21 mouse cellular contexts compared by ENCODE assay signal in genomic region chr16:90128361-90128760, GRCm38 (mm10). TPM values are rescaled to one million over a fixed set of nuclear protein-coding genes. Genes with fewer than 3 reads are reported as not detected.
DNase-seq lines count a peak whose midpoint lies in the region; ATAC-seq and TF ChIP-seq lines count a peak whose summit lies in the region.
"Had no signal": no experiment of that assay in that cellular context is flagged by ENCODE, and none has a peak within 500 bp of the region (broad histone marks: within the 10 kb centered on the region; RNA-seq: fewer than 3 reads in every experiment).

No protein-coding gene starts in this region.

- H3K27me3 ChIP-seq in embryonic facial prominence, embryonic 11.5 days (ENCODE audit: control insufficient read depth, insufficient read depth, low read length), result no peaks in the 10 kb centered on the region
- no peaks in the 10 kb centered on the region for H3K27me3 ChIP-seq in embryonic facial prominence, embryonic 10.5 days (replicated peaks; ENCODE audit: low read depth, poor library complexity, severe bottlenecking)
- H3K27me3 ChIP-seq in heart, embryonic 14.5 days (ENCODE audit: control insufficient read depth, insufficient read depth, low read length), result no peaks in the 10 kb centered on the region
- H3K27me3 ChIP-seq in lung, embryonic 14.5 days (ENCODE audit: insufficient read depth, low read length), result no peaks in the 10 kb centered on the region
- H3K27me3 ChIP-seq in limb, embryonic 13.5 days, result no peaks in the 10 kb centered on the region
- H3K27me3 ChIP-seq: hindbrain, embryonic 15.5 days; liver, embryonic 12.5 days; lung, embryonic 15.5 days had no signal

- no peaks in the 10 kb centered on the region for H3K36me3 ChIP-seq in embryonic facial prominence, embryonic 11.5 days (replicated peaks; ENCODE audit: control insufficient read depth, insufficient read depth, low read depth, low read length)
- H3K36me3 ChIP-seq in embryonic facial prominence, embryonic 10.5 days (replicated peaks), result no peaks in the 10 kb centered on the region
- H3K36me3 ChIP-seq in heart, embryonic 14.5 days (ENCODE audit: control insufficient read depth, insufficient read depth, low read length), result no peaks in the 10 kb centered on the region
- no peaks in the 10 kb centered on the region for H3K36me3 ChIP-seq in lung, embryonic 14.5 days (ENCODE audit: insufficient read depth)
- H3K36me3 ChIP-seq in limb, embryonic 13.5 days, result no peaks in the 10 kb centered on the region
- H3K36me3 ChIP-seq: hindbrain, embryonic 15.5 days; liver, embryonic 12.5 days; lung, embryonic 15.5 days had no signal

- peak; percentile 32; the same call in 1 of the 2 replicates for ATAC-seq in embryonic facial prominence, embryonic 11.5 days (replicated peaks; ENCODE audit: insufficient number of reproducible peaks, low FRiP score, low TSS enrichment, low read depth)
- ATAC-seq in heart, embryonic 14.5 days (ENCODE audit: insufficient number of reproducible peaks, insufficient read depth, low FRiP score, low read depth), result no peak
- ATAC-seq in lung, embryonic 14.5 days (ENCODE audit: insufficient read depth), result 0 out of 2 replicates have a peak, but pooled peaks have one; percentile 39
- ATAC-seq in limb, embryonic 13.5 days (ENCODE audit: low FRiP score, low read depth), result peak; percentile 39; the same call in 1 of the 2 replicates
- ATAC-seq: liver, embryonic 12.5 days had no signal

- intact Hi-C loops in heart, postnatal 36 days (cut with DNase I), result no loop called here

- no peak overlapping the region for H3K4me2 ChIP-seq in embryonic facial prominence, embryonic 11.5 days (ENCODE audit: low read depth, low read length)
- peak overlapping the region; percentile 29; the same call in 1 of the 2 replicates for H3K4me2 ChIP-seq in heart, embryonic 14.5 days (ENCODE audit: low read length)
- no peak overlapping the region for H3K4me2 ChIP-seq in lung, embryonic 14.5 days
- H3K4me2 ChIP-seq in limb, embryonic 13.5 days (replicated peaks), result peak overlapping the region; percentile 30
- H3K4me2 ChIP-seq: hindbrain, embryonic 15.5 days; liver, embryonic 12.5 days; lung, embryonic 15.5 days had no signal

- H3K4me3 ChIP-seq in embryonic facial prominence, embryonic 11.5 days (ENCODE audit: low read depth, low read length), result no peak overlapping the region
- H3K4me3 ChIP-seq in embryonic facial prominence, embryonic 10.5 days, result no peak overlapping the region
- no peak overlapping the region for H3K4me3 ChIP-seq in heart, embryonic 14.5 days (ENCODE audit: control insufficient read depth in 1 of 2, insufficient read depth in 1 of 2, low read depth in 1 of 2, low read length in 2 of 2)
- no peak overlapping the region for H3K4me3 ChIP-seq in lung, embryonic 14.5 days (ENCODE audit: low read depth, low read length)
- no peak overlapping the region for H3K4me3 ChIP-seq in limb, embryonic 13.5 days
- H3K4me3 ChIP-seq: hindbrain, embryonic 15.5 days; layer of hippocampus, adult 2 months; liver, embryonic 12.5 days; lung, embryonic 15.5 days had no signal

- H3K27ac ChIP-seq in embryonic facial prominence, embryonic 11.5 days (replicated peaks; ENCODE audit: low read depth, low read length), result no peak overlapping the region
- H3K27ac ChIP-seq in embryonic facial prominence, embryonic 10.5 days (replicated peaks), result no peak overlapping the region
- H3K27ac ChIP-seq in heart, embryonic 14.5 days (replicated peaks in 1 of 2; ENCODE audit: control insufficient read depth in 1 of 2, insufficient read depth in 1 of 2, low read depth in 2 of 2, low read length in 2 of 2), result peak overlapping the region; percentile 43 to 51
- no peak overlapping the region for H3K27ac ChIP-seq in lung, embryonic 14.5 days (ENCODE audit: low read depth)
- peak overlapping the region; percentile 61; the same call in 1 of the 2 replicates for H3K27ac ChIP-seq in limb, embryonic 13.5 days
- H3K27ac ChIP-seq: hindbrain, embryonic 15.5 days; layer of hippocampus, adult 2 months; liver, embryonic 12.5 days; lung, embryonic 15.5 days had no signal

- no peaks in the 10 kb centered on the region for H3K4me1 ChIP-seq in embryonic facial prominence, embryonic 11.5 days (ENCODE audit: control insufficient read depth, insufficient read depth, low read length)
- H3K4me1 ChIP-seq in embryonic facial prominence, embryonic 10.5 days, result peaks cover 60% of the 10 kb centered on the region
- peaks cover 14 to 32% of the 10 kb centered on the region in 2 experiments for H3K4me1 ChIP-seq in heart, embryonic 14.5 days (ENCODE audit: control insufficient read depth in 2 of 2, insufficient read depth in 2 of 2, low read length in 2 of 2)
- peaks cover 20% of the 10 kb centered on the region; the same call in 1 of the 2 replicates for H3K4me1 ChIP-seq in lung, embryonic 14.5 days (ENCODE audit: insufficient read depth)
- H3K4me1 ChIP-seq in limb, embryonic 13.5 days, result peaks cover 53% of the 10 kb centered on the region

- H3K9ac ChIP-seq in embryonic facial prominence, embryonic 11.5 days (replicated peaks; ENCODE audit: low read length), result no peak overlapping the region
- H3K9ac ChIP-seq in heart, embryonic 14.5 days (ENCODE audit: low read length), result no peak overlapping the region
- H3K9ac ChIP-seq in lung, embryonic 14.5 days, result no peak overlapping the region
- H3K9ac ChIP-seq in limb, embryonic 13.5 days, result no peak overlapping the region
- H3K9ac ChIP-seq: hindbrain, embryonic 15.5 days; liver, embryonic 12.5 days; lung, embryonic 15.5 days had no signal

- DNase-seq in embryonic facial prominence, embryonic 11.5 days (ENCODE audit: low spot score), result no peak
- DNase-seq in embryonic facial prominence, embryonic 10.5 days (ENCODE audit: low spot score), result no peak
- DNase-seq in heart, postnatal 36 days, result no peak
- no peak for DNase-seq in lung, embryonic 14.5 days
- DNase-seq in lung, adult 18-20 months, result no peak
- DNase-seq in urinary bladder, postnatal 4 days (ENCODE audit: low spot score in 2 of 2), result no peak
- DNase-seq: adrenal gland, adult 2 months; cerebellum, adult 9-11 months; kidney, adult 2 months; kidney, postnatal 10 days; layer of hippocampus, postnatal 36 days; lung, postnatal 4 days; right cerebral cortex, postnatal 14 days; spleen, adult 18-20 months; thymus, postnatal 25 days had no signal

- TF ChIP-seq CTCF in lung, embryonic 14.5 days (IDR thresholded peaks at IDR 0.05; ENCODE audit: low read depth), result no peak

- 64% methylated on average over 8 of the region's 8 CpGs for WGBS in embryonic facial prominence, embryonic 11.5 days
- WGBS in embryonic facial prominence, embryonic 10.5 days, result 68% methylated on average over 8 of the region's 8 CpGs
- 57% methylated on average over 8 of the region's 8 CpGs for WGBS in heart, embryonic 14.5 days
- WGBS in lung, embryonic 14.5 days, result 39% methylated on average over 8 of the region's 8 CpGs
- 52% methylated on average over 8 of the region's 8 CpGs for WGBS in limb, embryonic 13.5 days

- H3K9me3 ChIP-seq in embryonic facial prominence, embryonic 11.5 days (replicated peaks; ENCODE audit: control insufficient read depth, low read length), result no peaks in the 10 kb centered on the region
- H3K9me3 ChIP-seq in embryonic facial prominence, embryonic 10.5 days, result no peaks in the 10 kb centered on the region
- H3K9me3 ChIP-seq in heart, embryonic 14.5 days (ENCODE audit: control insufficient read depth, low read length), result no peaks in the 10 kb centered on the region
- no peaks in the 10 kb centered on the region for H3K9me3 ChIP-seq in lung, embryonic 14.5 days (ENCODE audit: low read depth, low read length)
- H3K9me3 ChIP-seq in limb, embryonic 13.5 days, result no peaks in the 10 kb centered on the region
- H3K9me3 ChIP-seq: hindbrain, embryonic 15.5 days; liver, embryonic 12.5 days; lung, embryonic 15.5 days had no signal

RNA-seq across cellular contexts. Expression of gene Tiam1, which starts 15.2 kb away (rescaled TPM):
- 31.2 and 33.8 TPM in 2 replicates for polyA plus RNA-seq in embryonic facial prominence, embryonic 11.5 days (2014; fragmentation: Nextera tagmentation; extraction: Ambion mirVana)
- polyA plus RNA-seq in embryonic facial prominence, embryonic 10.5 days (2016; fragmentation: Nextera tagmentation; extraction: Ambion mirVana), result 25.3 and 25.9 TPM in 2 replicates
- 12.0 and 12.6 TPM in 2 replicates for polyA plus RNA-seq in heart, embryonic 14.5 days (2014; fragmentation: Nextera tagmentation; extraction: Ambion mirVana)
- total RNA-seq in heart, postnatal 36 days (2021), result 1 to 10 TPM; 4.8 to 6.1 TPM
- 16.8 and 18.5 TPM in 2 replicates for polyA plus RNA-seq in lung, embryonic 14.5 days (2014; fragmentation: Nextera tagmentation; extraction: Ambion mirVana)
- 46.1 and 55.0 TPM in 2 replicates for polyA plus RNA-seq in limb, embryonic 13.5 days (2015; fragmentation: Nextera tagmentation; extraction: Ambion mirVana)

Comparison
In these comparisons a context has a peak if more than half of its experiments do, and no peak if none do; other contexts are left out.
1. H3K27ac ChIP-seq: peak in heart, embryonic 14.5 days (2 of 2) and limb, embryonic 13.5 days (single experiment); none in embryonic facial prominence, embryonic 11.5 days (single experiment), embryonic facial prominence, embryonic 10.5 days (single experiment) and lung, embryonic 14.5 days (single experiment).
2. H3K4me2 ChIP-seq: peak in heart, embryonic 14.5 days (single experiment) and limb, embryonic 13.5 days (single experiment); none in embryonic facial prominence, embryonic 11.5 days (single experiment) and lung, embryonic 14.5 days (single experiment).